Mouse (Mus musculus) heart, postnatal 0 days (tissue): ENCODE data around the gene Gpr82. TPM values are rescaled to one million over a fixed set of nuclear protein-coding genes. Genes with fewer than 3 reads are reported as not detected.

Experiments
- ATAC-seq: fragments of 200-750 bp; cut with Nextera tagmentation; 2 replicates; pipeline ENCODE4 v1.8.0; 2017; ENCODE audit warnings: low read depth, moderate number of reproducible peaks, moderate library complexity; ENCODE audit not compliant: insufficient read depth
- DNase-seq: peaks from one replicate; pipeline ENCODE4 v3.0.0-alpha.2; 2016; ENCODE audit warnings: low spot score
- H3K27ac ChIP-seq: fragments of 300-500 bp; sonication (generic); 2 replicates; pipeline ENCODE4 v1.5.1; 2014; ENCODE audit warnings: low read depth, mild to moderate bottlenecking
- H3K27me3 ChIP-seq: fragments of 300-500 bp; sonication (generic); 2 replicates; pipeline ENCODE4 v1.6.1; 2014; ENCODE audit warnings: low read length, mixed read lengths; ENCODE audit not compliant: control insufficient read depth, insufficient read depth
- H3K36me3 ChIP-seq: fragments of 300-500 bp; sonication (generic); replicated peaks from 2 replicates; pipeline ENCODE4 v1.6.1; 2014; ENCODE audit warnings: low read length, mixed read lengths; ENCODE audit not compliant: control insufficient read depth, insufficient read depth
- H3K4me1 ChIP-seq: fragments of 300-500 bp; sonication (generic); 2 replicates; pipeline ENCODE4 v1.6.1; 2014; ENCODE audit warnings: antibody characterized with exemption; ENCODE audit not compliant: control insufficient read depth, insufficient read depth
- H3K4me2 ChIP-seq: fragments of 300-500 bp; sonication (generic); 2 replicates; pipeline ENCODE4 v1.6.1; 2014; ENCODE audit warnings: low read depth, mild to moderate bottlenecking, low read length, moderate library complexity
- H3K4me3 ChIP-seq: fragments of 300-500 bp; sonication (generic); 2 replicates; pipeline ENCODE4 v1.5.1; 2014; ENCODE audit warnings: low read depth, low read length
- H3K9ac ChIP-seq: fragments of 300-500 bp; sonication (generic); replicated peaks from 2 replicates; pipeline ENCODE4 v1.6.1; 2014; ENCODE audit warnings: low read depth, low read length, mixed read lengths
- H3K9me3 ChIP-seq: fragments of 300-500 bp; sonication (generic); replicated peaks from 2 replicates; pipeline ENCODE4 v1.6.1; 2016; ENCODE audit warnings: low read length; ENCODE audit not compliant: control insufficient read depth
- CTCF ChIP-seq: IDR thresholded peaks from 2 replicates; pipeline ENCODE4 v1.5.1; 2016; ENCODE audit warnings: antibody characterized with exemption, control low read depth, low read depth
- EP300 ChIP-seq: IDR thresholded peaks from 2 replicates; pipeline ENCODE4 v1.6.1; 2016; ENCODE audit warnings: antibody characterized with exemption, low read depth
- WGBS: fragments of 180-500 bp; shearing (Covaris S2); extraction: QIAGEN DNeasy Blood & Tissue Kit; methylation state at CpG from one replicate; pipeline ENCODE4 v1.1.7; 2014; 5-methylcytosine and 5-hydroxymethylcytosine counted together
- polyA plus RNA-seq: library from polyadenylated mRNA; unstranded; fragments of >200 nt; fragmentation: Nextera tagmentation; extraction: Ambion mirVana; gene quantifications from 2 replicates; pipeline ENCODE4 v1.2.1, GENCODE M21; 2015
- total RNA-seq: library from RNA; depleted of rRNA; stranded (reverse); fragments of >200 nt; gene quantifications from 2 replicates; pipeline ENCODE4 v1.2.3, GENCODE M21; 2014; ENCODE audit warnings: low replicate concordance; rRNA removed

The Gpr82 gene
- not detected in 2 replicates for total RNA-seq
- 0.05 and 0.14 TPM in 2 replicates for polyA plus RNA-seq

GRCm38 (mm10) chrX:13661063-13661462 lies at the start of gene Gpr82:
Gene Gpr82, plus strand, starts transcription at chrX:13661363.
- H3K4me3 ChIP-seq, result no peak within 1 kb of the TSS
- no peaks in the 10 kb centered on the region for H3K4me1 ChIP-seq
- no peaks in the 10 kb centered on the region for H3K36me3 ChIP-seq
- ATAC-seq (no peak), DNase-seq (no peak)
- 77% methylated on average over 5 of the region's 5 CpGs for WGBS
- H3K9me3 ChIP-seq, result no peaks in the 10 kb centered on the region
- H3K4me2 ChIP-seq, result no peak within 1 kb of the TSS
- no peak within 1 kb of the TSS for H3K27ac ChIP-seq
- TF ChIP-seq CTCF, result no peak
- H3K9ac ChIP-seq, result no peak within 1 kb of the TSS
- no peaks in the 10 kb centered on the region for H3K27me3 ChIP-seq

DNA sequence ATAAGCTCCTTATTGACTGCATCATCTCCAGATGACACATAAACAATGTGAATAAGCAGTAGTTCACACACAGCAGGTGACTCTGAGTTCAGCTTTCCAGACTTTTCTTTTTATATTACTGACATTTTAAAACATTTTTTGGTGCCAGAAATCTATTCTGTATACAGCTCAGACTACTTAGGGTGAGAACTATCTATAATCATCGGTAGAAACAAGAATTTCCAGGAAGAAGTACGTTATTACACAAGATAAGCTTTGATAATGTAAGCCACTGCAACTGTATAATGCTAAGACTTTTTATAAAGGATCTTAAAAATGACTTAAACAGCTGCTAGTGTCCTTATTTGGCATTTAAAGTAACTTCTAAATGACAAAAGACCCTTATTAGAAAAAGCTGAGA lies 49.0 kb upstream of the Gpr82 start:
- no peak overlapping the region for H3K4me2 ChIP-seq
- TF ChIP-seq CTCF, result no peak
- H3K9me3 ChIP-seq, result no peaks in the 10 kb centered on the region
- WGBS, result 40% methylated on average over 2 of the region's 2 CpGs
- no peak overlapping the region for H3K9ac ChIP-seq
- no peaks in the 10 kb centered on the region for H3K4me1 ChIP-seq
- H3K36me3 ChIP-seq, result no peaks in the 10 kb centered on the region
- no peak for ATAC-seq
- H3K27ac ChIP-seq, result no peak overlapping the region
- no peaks in the 10 kb centered on the region for H3K27me3 ChIP-seq
- H3K4me3 ChIP-seq, result no peak overlapping the region
- DNase-seq, result no peak

- Histone ChIP-seq H3K27me3 (no peaks in the 10 kb centered on the region), H3K9me3 (no peaks in the 10 kb centered on the region), H3K9ac (no peak overlapping the region), H3K4me1 (no peaks in the 10 kb centered on the region), H3K27ac (no peak overlapping the region), H3K4me2 (no peak overlapping the region), H3K36me3 (no peaks in the 10 kb centered on the region), H3K4me3 (no peak overlapping the region)
- DNase-seq (no peak), ATAC-seq (no peak)
- TF ChIP-seq EP300 (no peak), CTCF (no peak)
- 39% methylated on average over 1 of the region's 1 CpGs for WGBS
Observed at GRCm38 (mm10) chrX:13616726-13617125, 44.4 kb upstream of the Gpr82 start.

DNA sequence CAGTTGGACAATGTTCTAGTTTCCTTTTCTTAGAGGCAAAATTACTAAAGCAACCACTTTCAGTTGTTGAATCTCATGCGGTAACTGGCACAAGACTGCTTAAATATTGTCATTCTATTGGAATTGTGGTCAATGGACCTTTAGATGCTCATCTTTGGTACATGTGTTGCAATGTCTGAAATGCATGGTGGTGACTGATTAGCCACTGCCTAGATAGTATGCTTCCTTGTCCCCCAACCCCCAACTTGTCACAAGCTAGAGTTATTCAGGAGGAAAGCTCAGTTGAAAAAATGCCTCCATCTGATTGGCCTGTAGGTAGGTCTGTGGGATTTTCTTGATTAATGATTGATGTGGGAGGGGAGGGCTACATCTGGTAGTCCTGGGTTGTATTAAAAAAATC lies 43.9 kb upstream of the Gpr82 start:
- Histone ChIP-seq H3K36me3 (no peaks in the 10 kb centered on the region), H3K4me2 (no peak overlapping the region), H3K27me3 (no peaks in the 10 kb centered on the region), H3K27ac (no peak overlapping the region), H3K9ac (no peak overlapping the region), H3K9me3 (no peaks in the 10 kb centered on the region), H3K4me3 (no peak overlapping the region), H3K4me1 (no peaks in the 10 kb centered on the region)
- WGBS, result 88% methylated on average over 1 of the region's 1 CpGs
- TF ChIP-seq EP300 (no peak), CTCF (no peak)
- ATAC-seq (no peak), DNase-seq (no peak)

DNA sequence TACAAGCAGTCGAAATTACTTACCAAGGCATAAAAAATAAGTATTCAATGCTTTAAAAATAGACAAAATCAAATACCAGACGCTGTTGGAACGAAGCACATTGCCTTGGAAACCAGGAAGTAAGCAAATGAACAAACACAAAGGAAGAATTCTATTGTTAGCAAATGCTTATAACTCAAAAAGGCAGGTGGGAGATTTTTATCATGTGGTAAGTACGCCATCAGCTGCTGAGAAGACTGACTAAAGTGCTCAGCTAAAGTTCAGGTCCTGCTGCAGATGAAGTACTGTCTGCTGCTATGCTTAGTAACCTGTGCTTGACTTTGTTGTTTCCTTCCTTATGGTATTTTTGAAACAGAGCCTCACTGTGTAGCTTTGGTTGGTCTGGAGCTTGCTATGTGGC lies 42.7 kb upstream of the Gpr82 start:
- 58% methylated on average over 4 of the region's 4 CpGs for WGBS
- DNase-seq (no peak), ATAC-seq (no peak)
- H3K36me3 ChIP-seq, result no peaks in the 10 kb centered on the region
- no peak overlapping the region for H3K9ac ChIP-seq
- no peak overlapping the region for H3K27ac ChIP-seq
- no peak overlapping the region for H3K4me3 ChIP-seq
- TF ChIP-seq EP300 (no peak), CTCF (no peak)
- no peaks in the 10 kb centered on the region for H3K9me3 ChIP-seq
- H3K4me1 ChIP-seq, result no peaks in the 10 kb centered on the region
- no peak overlapping the region for H3K4me2 ChIP-seq
- no peaks in the 10 kb centered on the region for H3K27me3 ChIP-seq

- no peaks in the 10 kb centered on the region for H3K4me1 ChIP-seq
- H3K27me3 ChIP-seq, result no peaks in the 10 kb centered on the region
- no peak overlapping the region for H3K4me3 ChIP-seq
- H3K27ac ChIP-seq, result no peak overlapping the region
- no peak overlapping the region for H3K9ac ChIP-seq
- ATAC-seq, result no peak
- TF ChIP-seq EP300 (no peak), CTCF (no peak)
- no peak overlapping the region for H3K4me2 ChIP-seq
- no peaks in the 10 kb centered on the region for H3K36me3 ChIP-seq
- DNase-seq, result no peak
- H3K9me3 ChIP-seq, result no peaks in the 10 kb centered on the region
- 48% methylated on average over 4 of the region's 4 CpGs for WGBS
Observed at GRCm38 (mm10) chrX:13621473-13621872, 39.7 kb upstream of the Gpr82 start.
